Mouse (Mus musculus) forebrain, embryonic 10.5 days (tissue): Measurements from ENCODE around the gene Ccni. TPM values are rescaled to one million over a fixed set of nuclear protein-coding genes. Genes with fewer than 3 reads are reported as not detected.

Source experiments
- DNase-seq: peaks from one replicate; pipeline ENCODE4 v3.0.0-alpha.2; 2017; ENCODE audit warnings: low spot score; ENCODE audit errors: extremely low spot score
- H3K27ac ChIP-seq: fragments of 300-500 bp; sonication (generic); 2 replicates; pipeline ENCODE4 v1.5.1; 2016; ENCODE audit warnings: mild to moderate bottlenecking
- H3K27me3 ChIP-seq: fragments of 300-500 bp; sonication (generic); 2 replicates; pipeline ENCODE4 v1.6.1; 2016; ENCODE audit warnings: mild to moderate bottlenecking; ENCODE audit not compliant: poor library complexity, severe bottlenecking
- H3K36me3 ChIP-seq: fragments of 300-500 bp; sonication (generic); replicated peaks from 2 replicates; pipeline ENCODE4 v1.6.1; 2016; ENCODE audit warnings: mild to moderate bottlenecking, moderate library complexity
- H3K4me1 ChIP-seq: fragments of 300-500 bp; sonication (generic); 2 replicates; pipeline ENCODE4 v1.6.1; 2016
- H3K4me3 ChIP-seq: fragments of 300-500 bp; sonication (generic); 2 replicates; pipeline ENCODE4 v1.5.1; 2016; ENCODE audit warnings: mild to moderate bottlenecking, moderate library complexity
- H3K9me3 ChIP-seq: fragments of 300-500 bp; sonication (generic); 2 replicates; pipeline ENCODE4 v1.6.1; 2016; ENCODE audit warnings: mild to moderate bottlenecking, moderate library complexity
- WGBS: fragments of 180-500 bp; shearing (Covaris S2); methylation state at CpG from one replicate; pipeline ENCODE4 v1.1.7; 2016; 5-methylcytosine and 5-hydroxymethylcytosine counted together
- polyA plus RNA-seq: library from polyadenylated mRNA; unstranded; fragments of >200 nt; fragmentation: Nextera tagmentation; extraction: Ambion mirVana; gene quantifications from 2 replicates; pipeline ENCODE4 v1.2.1, GENCODE M21; 2016

Gene Ccni
- polyA plus RNA-seq, 1 experiment from 2014 or later, result 108 TPM

GRCm38 (mm10) chr5:93145504-93145903 lies 60.8 kb downstream of the Ccni start:
- Histone ChIP-seq H3K36me3 (peaks cover 91% of the 10 kb centered on the region), H3K4me1 (peaks cover 25% of the 10 kb centered on the region), H3K4me3 (no peak overlapping the region), H3K27ac (no peak overlapping the region), H3K9me3 (no peaks in the 10 kb centered on the region), H3K27me3 (no peaks in the 10 kb centered on the region)
- 95% methylated on average over 6 of the region's 6 CpGs for WGBS
- no peak for DNase-seq

GRCm38 (mm10) chr5:93144874-93145273 lies 61.4 kb downstream of the Ccni start:
- Histone ChIP-seq H3K27ac (0 out of 2 replicates have a peak overlapping the region, but pooled peaks have one; percentile 15), H3K27me3 (no peaks in the 10 kb centered on the region), H3K4me1 (peaks cover 19% of the 10 kb centered on the region), H3K4me3 (no peak overlapping the region), H3K36me3 (peaks cover 91% of the 10 kb centered on the region), H3K9me3 (no peaks in the 10 kb centered on the region)
- DNase-seq, result no peak
- WGBS, result 46% methylated on average over 5 of the region's 5 CpGs

- H3K27me3 ChIP-seq, result no peaks in the 10 kb centered on the region
- peaks cover 5% of the 10 kb centered on the region; the same call in 1 of the 2 replicates for H3K9me3 ChIP-seq
- DNase-seq, result no peak
- H3K4me1 ChIP-seq, result peaks cover 19% of the 10 kb centered on the region
- peaks cover 91% of the 10 kb centered on the region for H3K36me3 ChIP-seq
- H3K27ac ChIP-seq, result no peak overlapping the region
- H3K4me3 ChIP-seq, result no peak overlapping the region
- 84% methylated on average over 12 of the region's 12 CpGs for WGBS
Measured at GRCm38 (mm10) chr5:93143360-93144091, 62.8 kb downstream of the Ccni start.

- Histone ChIP-seq H3K27ac (no peak overlapping the region), H3K36me3 (peaks cover 82% of the 10 kb centered on the region), H3K4me1 (peaks cover 23% of the 10 kb centered on the region), H3K4me3 (no peak overlapping the region), H3K27me3 (no peaks in the 10 kb centered on the region), H3K9me3 (peaks cover 5% of the 10 kb centered on the region; the same call in 1 of the 2 replicates)
- DNase-seq, result no peak
- 87% methylated on average over 5 of the region's 5 CpGs for WGBS
Measured at GRCm38 (mm10) chr5:93140747-93141146, 65.5 kb downstream of the Ccni start.

- 94% methylated on average over 9 of the region's 9 CpGs for WGBS
- no peaks in the 10 kb centered on the region for H3K27me3 ChIP-seq
- H3K4me3 ChIP-seq, result no peak overlapping the region
- no peak overlapping the region for H3K27ac ChIP-seq
- H3K4me1 ChIP-seq, result peaks cover 23% of the 10 kb centered on the region
- H3K36me3 ChIP-seq, result peaks cover 76% of the 10 kb centered on the region
- DNase-seq, result no peak
- peaks cover 5% of the 10 kb centered on the region; the same call in 1 of the 2 replicates for H3K9me3 ChIP-seq
Measured at GRCm38 (mm10) chr5:93139350-93139749, 66.9 kb downstream of the Ccni start.

- H3K4me1 ChIP-seq, result peaks cover 45% of the 10 kb centered on the region
- peaks cover 5% of the 10 kb centered on the region; the same call in 1 of the 2 replicates for H3K9me3 ChIP-seq
- 83% methylated on average over 5 of the region's 5 CpGs for WGBS
- H3K27me3 ChIP-seq, result no peaks in the 10 kb centered on the region
- no peak for DNase-seq
- H3K4me3 ChIP-seq, result no peak overlapping the region
- H3K36me3 ChIP-seq, result peaks cover 61% of the 10 kb centered on the region
- H3K27ac ChIP-seq, result no peak overlapping the region
Measured at GRCm38 (mm10) chr5:93136956-93137586, 69.2 kb downstream of the Ccni start.

- no peak for DNase-seq
- H3K4me3 ChIP-seq, result no peak overlapping the region
- peaks cover 5% of the 10 kb centered on the region; the same call in 1 of the 2 replicates for H3K9me3 ChIP-seq
- no peaks in the 10 kb centered on the region for H3K27me3 ChIP-seq
- H3K27ac ChIP-seq, result no peak overlapping the region
- 86% methylated on average over 10 of the region's 10 CpGs for WGBS
- peaks cover 61% of the 10 kb centered on the region for H3K4me1 ChIP-seq
- peaks cover 46% of the 10 kb centered on the region for H3K36me3 ChIP-seq
Measured at GRCm38 (mm10) chr5:93135368-93136107, 70.8 kb downstream of the Ccni start.

GRCm38 (mm10) chr5:93133445-93134244 lies 72.7 kb downstream of the Ccni start:
- no peak for DNase-seq
- H3K4me1 ChIP-seq, result peaks cover 80% of the 10 kb centered on the region
- H3K27ac ChIP-seq, result peak overlapping the region; percentile 75

More at GRCm38 (mm10) chr5:93133445-93134244, 72.7 kb downstream of the Ccni start:
- H3K9me3 ChIP-seq, result peaks cover 2% of the 10 kb centered on the region; the same call in 1 of the 2 replicates
- peaks cover 27% of the 10 kb centered on the region for H3K36me3 ChIP-seq
- WGBS, result 32% methylated on average over 10 of the region's 10 CpGs
- H3K27me3 ChIP-seq, result no peaks in the 10 kb centered on the region
- peak overlapping the region; percentile 5; the same call in 1 of the 2 replicates for H3K4me3 ChIP-seq

Other genes with a start within 250 kb of the Ccni start
- 0.21 and 0.43 TPM in 2 replicates for gene Sowahb, start 161.5 kb downstream of the Ccni start, polyA plus RNA-seq
- gene Sept11, start 113.1 kb downstream of the Ccni start, polyA plus RNA-seq, result 277 and 280 TPM in 2 replicates
- gene 2010109A12Rik, start within 50 bp of the Ccni start, polyA plus RNA-seq, result 1.1 and 1.6 TPM in 2 replicates
- 41.5 and 45.3 TPM in 2 replicates for gene Ccng2, start 60.8 kb upstream of the Ccni start, polyA plus RNA-seq